Comparison of ENCODE assay signal across 9 mouse cellular contexts in genomic region chr5:141093641-141094040, GRCm38 (mm10).
A peak's percentile ranks its signal among the peaks of the same experiment; 100 is the strongest.
DNase-seq lines count a peak whose midpoint lies in the region; ATAC-seq and TF ChIP-seq lines count a peak whose summit lies in the region.
"Had no signal": no experiment of that assay in that cellular context is flagged by ENCODE, and none has a peak within 500 bp of the region (broad histone marks: within the 10 kb centered on the region; RNA-seq: fewer than 3 reads in every experiment).

No protein-coding gene starts in this region.

- no peaks in the 10 kb centered on the region for H3K4me1 ChIP-seq in liver, embryonic 14.5 days (replicated peaks; ENCODE audit: control insufficient read depth in 2 of 2, insufficient read depth in 2 of 2, low read length in 1 of 2)

- ATAC-seq in cerebellum, adult (ENCODE audit: insufficient number of reproducible peaks, low FRiP score, low TSS enrichment): no peak
- ATAC-seq in liver, embryonic 14.5 days (ENCODE audit: insufficient read depth): no peak

- no peak overlapping the region for H3K4me3 ChIP-seq in liver, embryonic 14.5 days (ENCODE audit: insufficient read depth in 1 of 2, low read depth in 2 of 2, low read length in 2 of 2)
- H3K4me3 ChIP-seq: heart, embryonic 13.5 days had no signal

- H3K36me3 ChIP-seq in liver, embryonic 14.5 days (replicated peaks; ENCODE audit: control insufficient read depth, insufficient read depth, low read depth): no peaks in the 10 kb centered on the region
- H3K36me3 ChIP-seq: heart, embryonic 13.5 days had no signal

- H3K9ac ChIP-seq in liver, embryonic 14.5 days (replicated peaks): no peak overlapping the region
- H3K9ac ChIP-seq: heart, embryonic 13.5 days had no signal

- H3K4me2 ChIP-seq in liver, embryonic 14.5 days (ENCODE audit: low read depth): no peak overlapping the region
- H3K4me2 ChIP-seq: heart, embryonic 13.5 days had no signal

- peak; percentile 62 for TF ChIP-seq CTCF in liver, embryonic 14.5 days (IDR thresholded peaks at IDR 0.05; ENCODE audit: low read depth)

- DNase-seq in cerebellum, adult 11 months: peak; percentile 12
- peak; percentile 28 to 33 for DNase-seq in urinary bladder, adult 18-20 months (ENCODE audit: low spot score in 2 of 2)
- no peak for DNase-seq in urinary bladder, adult 2 months (ENCODE audit: low spot score)
- DNase-seq in embryo, embryonic 11 days: peak; percentile 60
- DNase-seq in kidney, postnatal 10 days: peak; percentile 66
- peak in 1 of 3 experiments; percentile 9 for DNase-seq in liver, embryonic 14.5 days (ENCODE audit: low read depth in 3 of 3, low spot score in 3 of 3)
- DNase-seq in right cerebral cortex, postnatal 25 days: peak; percentile 36

- no peak overlapping the region for H3K27ac ChIP-seq in liver, embryonic 14.5 days
- H3K27ac ChIP-seq: heart, embryonic 13.5 days had no signal

- no peak for TF ChIP-seq EP300 in liver, embryonic 14.5 days (IDR thresholded peaks at IDR 0.05; ENCODE audit: low read depth)

- H3K9me3 ChIP-seq in liver, embryonic 14.5 days (ENCODE audit: control insufficient read depth, low read length): no peaks in the 10 kb centered on the region
- H3K9me3 ChIP-seq: heart, embryonic 13.5 days had no signal

- 27% methylated on average over 4 of the region's 4 CpGs for WGBS in liver, embryonic 14.5 days (ENCODE audit: insufficient replicate concordance)

- no peaks in the 10 kb centered on the region for H3K27me3 ChIP-seq in liver, embryonic 14.5 days (ENCODE audit: control insufficient read depth, insufficient read depth, low read length)
